Mouse (Mus musculus) lung, postnatal 10 days (tissue): ENCODE data around the gene Sik3.

Experiments used
- DNase-seq: peaks from one replicate; pipeline ENCODE4 v3.0.0; 2021

Gene Sik3

DNA sequence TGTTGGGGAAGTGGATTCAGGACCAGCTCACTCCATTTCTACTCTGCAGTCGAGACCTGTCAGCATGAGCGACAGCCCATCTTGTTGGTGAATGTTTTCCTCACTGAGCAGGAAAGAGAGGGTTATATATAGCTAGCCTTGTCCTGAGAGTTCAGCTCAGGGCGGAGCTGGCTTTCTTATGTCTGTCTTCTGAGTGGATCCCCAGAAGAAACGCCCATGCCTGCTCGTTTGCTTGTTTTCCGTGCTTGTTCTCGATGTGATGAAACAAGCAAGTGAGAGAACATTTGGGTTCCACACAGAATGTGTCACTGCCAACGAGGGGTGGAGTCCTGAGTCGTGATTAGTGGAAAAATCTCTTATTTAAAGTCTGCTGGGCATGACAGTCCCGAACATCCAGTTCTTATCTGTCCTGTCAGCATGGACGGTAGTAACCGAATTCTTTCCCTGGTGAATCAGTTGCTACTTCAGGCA, 184.1 kb downstream of the Sik3 start:
- DNase-seq = peak; percentile 70

DNA sequence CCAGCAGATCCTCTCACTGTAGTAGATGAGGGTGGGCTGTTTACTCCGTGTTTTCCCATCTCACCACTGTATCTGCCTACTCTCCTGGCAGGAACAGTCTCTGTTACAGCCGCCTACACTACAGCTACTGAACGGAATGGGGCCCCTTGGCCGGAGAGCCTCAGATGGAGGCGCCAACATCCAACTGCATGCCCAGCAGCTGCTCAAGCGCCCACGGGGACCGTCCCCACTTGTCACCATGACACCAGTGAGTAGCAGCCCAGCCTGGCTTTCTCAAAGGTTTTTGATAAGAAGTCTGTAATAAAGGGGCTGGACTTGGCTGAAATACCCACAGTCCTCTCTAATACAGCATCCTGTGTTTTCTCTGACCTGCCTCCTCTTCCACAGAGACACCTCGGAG, 185.8 kb downstream of the Sik3 start:
- no peak for DNase-seq

DNA sequence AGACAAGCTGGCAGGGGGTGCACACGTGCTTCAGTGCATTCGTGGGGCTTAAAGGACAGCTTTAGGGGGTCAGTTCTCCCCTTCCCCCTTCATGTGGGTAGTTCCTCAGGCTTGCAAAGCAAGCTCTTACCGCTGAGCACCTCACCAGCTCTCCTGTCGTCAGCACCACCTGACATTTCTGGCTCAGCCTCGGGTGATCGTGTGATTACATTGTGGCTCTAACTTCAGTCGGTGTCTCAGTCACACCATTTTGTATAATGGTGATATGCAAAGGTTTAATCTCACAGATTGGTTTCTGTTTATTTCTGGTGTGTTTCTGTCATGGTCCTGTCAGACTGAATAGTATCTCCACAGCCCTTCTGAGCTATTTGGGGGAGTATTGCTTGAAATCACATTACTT, 186.3 kb downstream of the Sik3 start:
- no peak for DNase-seq

DNA sequence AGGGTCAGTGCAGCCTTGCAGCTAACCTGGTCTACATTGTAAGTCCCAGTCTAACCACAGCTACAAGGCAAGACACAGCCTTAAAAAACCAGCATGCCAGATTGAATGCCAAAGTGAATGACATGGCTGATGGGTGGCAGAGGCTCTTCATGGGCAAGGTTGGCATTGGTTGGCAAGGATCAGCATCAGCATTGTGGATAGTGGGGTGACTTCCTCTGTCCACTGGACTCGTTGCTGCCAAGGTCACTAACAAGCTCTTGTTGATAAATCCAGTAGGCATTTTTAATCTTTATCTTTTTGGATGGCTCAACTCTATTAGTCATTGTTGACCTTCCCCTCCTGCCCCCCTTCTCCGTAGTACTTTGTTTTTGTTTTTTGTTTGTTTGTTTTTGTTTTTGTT, 187.0 kb downstream of the Sik3 start:
- DNase-seq = no peak

DNA sequence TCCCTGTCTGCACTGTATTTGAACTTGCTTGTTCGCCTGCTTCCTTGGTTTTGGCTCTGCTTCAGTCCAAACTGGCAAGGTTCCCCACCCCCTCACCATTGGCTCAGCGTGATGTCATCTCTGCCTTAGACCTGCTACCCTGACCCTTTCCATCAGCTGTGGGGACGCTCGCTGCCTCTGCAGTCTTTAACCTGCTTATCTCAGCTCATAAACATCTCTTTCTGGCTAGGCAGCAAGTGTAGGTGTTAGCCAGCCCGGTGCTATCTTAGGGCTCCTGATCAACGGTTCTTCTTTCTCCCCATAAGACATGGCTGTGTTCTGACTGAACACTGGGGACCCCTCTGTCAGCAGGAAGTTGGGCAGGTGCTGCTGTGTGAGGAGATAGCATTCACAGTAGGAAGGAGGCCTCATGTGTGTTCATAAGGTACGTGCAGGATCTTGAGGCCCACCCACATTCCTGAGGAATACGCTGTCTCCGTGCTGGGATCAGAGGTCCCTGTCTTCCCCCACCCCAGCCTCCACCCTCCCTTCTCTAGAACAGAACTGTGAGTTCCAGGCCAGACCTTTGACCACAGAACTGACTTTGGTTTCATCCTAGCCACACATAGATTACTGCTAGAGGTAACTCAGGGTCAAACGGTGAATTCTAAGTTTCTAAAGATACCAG, 194.3 kb downstream of the Sik3 start:
- peak; percentile 29 for DNase-seq

DNA sequence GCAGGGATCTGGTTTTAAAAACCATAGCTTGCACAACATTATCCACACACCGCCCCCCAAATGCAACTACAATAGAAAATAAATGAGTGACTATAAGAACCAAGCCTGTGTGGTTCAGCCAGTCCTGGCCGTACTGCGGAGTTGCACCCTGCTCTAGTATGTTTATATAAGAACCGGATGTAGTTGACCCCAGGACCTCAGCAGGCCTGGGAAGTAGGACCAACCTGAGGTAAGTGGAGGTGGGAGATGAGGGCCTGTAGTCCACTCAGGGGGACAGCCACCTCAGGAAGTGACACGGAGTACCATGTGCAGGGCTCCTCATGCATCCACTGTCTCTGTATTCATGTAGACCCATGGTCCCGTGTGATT, 194.9 kb downstream of the Sik3 start:
- no peak for DNase-seq

DNA sequence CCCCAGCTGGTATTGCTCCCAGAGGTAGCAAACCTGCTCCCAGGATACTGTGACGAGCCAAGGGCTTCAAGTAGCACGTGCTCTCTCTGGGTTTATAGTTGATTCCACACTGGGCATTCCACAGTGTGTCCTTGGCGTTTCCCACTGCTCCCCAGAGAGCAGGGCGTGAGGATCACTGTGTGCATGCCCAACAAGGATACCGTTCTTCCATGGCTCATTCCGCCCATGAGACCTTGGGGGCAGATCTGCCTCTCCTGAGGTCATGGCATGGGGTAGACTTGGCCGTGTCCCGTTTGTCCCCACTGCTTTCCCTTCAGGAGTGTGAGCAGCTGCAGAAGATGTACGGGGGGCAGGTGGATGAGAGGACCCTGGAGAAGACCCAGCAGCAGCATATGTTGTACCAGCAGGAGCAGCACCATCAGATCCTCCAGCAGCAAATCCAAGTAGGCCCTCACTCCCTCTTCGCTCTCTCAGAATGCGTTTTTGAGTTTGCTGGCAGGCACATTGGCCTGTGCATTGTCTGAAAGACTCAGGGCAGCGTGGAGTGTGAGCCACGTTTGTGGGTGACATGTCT, 195.9 kb downstream of the Sik3 start:
- DNase-seq = no peak

DNA sequence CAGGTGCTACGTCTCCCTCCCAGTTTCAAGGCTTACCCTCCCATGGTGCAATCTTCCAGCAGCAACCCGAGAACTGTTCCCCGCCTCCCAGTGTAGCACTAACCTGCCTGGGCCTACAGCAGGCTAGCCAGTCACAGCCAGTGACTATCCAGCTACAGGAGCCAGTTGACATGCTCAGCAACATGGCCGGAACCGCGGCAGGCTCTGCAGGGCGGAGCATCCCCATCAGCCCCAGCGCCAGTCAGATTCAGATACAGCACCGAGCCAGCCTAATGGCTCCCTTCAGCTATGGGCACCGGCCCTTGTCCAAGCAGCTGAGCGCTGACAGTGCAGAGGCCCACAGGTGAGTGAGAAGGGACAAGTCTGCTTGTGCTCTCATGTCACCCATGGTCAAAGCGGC, 197.9 kb downstream of the Sik3 start:
- no peak for DNase-seq

DNA sequence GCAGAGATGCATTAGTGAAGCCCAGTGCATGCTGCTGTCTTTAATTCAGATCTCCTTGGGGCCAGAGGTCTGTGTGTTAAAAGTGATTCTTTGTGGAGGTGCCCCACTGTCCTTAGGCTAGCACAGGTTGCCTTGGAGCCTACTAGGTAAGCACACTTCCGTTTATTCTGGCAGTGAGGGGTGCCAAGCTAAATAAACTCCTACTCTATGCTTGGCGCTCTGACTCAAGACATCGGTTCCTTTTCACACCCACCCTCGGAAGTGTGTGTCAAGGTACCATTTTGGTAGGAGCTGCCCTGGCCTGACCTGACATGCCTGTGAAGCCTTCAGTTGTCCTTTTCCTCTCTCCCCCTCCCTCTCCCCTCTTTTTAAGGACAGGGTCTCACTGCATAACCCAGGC, 201.7 kb downstream of the Sik3 start:
- no peak for DNase-seq

DNA sequence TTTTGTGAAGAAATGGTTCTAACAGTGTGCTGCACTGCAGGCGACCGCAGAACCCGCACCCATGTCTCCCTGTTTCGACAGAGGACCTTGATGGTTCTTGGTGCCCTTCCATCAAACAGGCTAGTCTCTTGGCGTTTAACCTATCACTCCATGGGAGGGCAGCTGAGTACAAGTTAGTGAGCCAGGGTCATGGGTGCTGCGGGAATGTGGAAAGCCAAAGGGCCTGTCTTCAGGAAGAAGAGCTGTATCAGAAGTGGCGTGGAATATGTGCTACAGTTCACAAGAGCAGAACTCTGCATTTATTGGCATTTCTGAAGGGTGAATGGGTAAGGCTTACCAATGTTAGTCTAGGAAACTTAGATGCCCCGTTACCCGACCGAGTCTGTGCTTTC, 202.3 kb downstream of the Sik3 start:
- DNase-seq = no peak

DNA sequence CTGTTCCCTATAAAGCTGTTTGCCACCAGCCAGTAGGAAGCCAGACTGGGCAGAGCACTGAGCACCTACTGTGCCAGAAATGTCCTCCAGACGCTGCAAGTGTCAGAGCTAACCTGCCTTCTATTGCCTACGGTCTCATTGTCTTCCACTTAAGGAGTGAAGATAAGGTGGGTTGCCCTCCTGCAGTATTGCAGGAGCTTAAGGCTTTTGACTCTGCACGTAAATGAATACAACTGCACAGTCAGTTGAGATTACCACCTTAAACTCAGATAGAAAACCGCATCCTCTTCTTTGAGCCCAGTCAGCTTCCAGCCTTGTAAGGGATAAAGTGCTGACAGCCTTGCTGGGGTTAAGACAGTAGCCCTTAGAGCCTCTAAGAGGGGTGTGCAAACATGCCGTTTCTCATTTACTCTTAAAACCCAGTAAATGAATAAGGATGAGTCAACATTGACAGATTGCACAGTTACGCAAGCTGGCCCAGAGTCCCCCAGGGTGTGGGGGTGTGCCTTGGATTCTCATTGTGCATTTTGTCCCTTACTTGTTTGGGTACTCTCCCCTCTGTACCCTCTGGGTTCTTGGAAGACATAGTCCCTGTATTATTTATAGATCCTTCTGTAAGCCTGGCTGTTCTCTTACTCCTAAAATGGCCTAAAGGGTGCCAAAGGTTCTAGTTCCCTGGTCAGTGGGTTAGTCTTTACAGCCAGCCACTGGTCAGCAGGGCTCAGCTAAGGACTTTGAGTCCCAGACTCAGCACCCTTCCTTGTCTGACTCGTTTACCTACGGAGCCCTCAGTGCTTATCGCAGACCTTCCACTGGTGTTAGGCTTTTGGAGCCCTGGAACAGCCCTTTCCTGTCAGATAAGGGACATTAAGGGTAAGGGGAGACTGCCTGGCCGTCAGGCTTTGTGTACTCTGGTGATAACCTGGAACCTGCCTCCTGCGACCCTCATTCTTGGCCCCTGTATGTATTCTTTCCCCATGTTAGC, 203.0 kb downstream of the Sik3 start:
- DNase-seq = no peak

DNA sequence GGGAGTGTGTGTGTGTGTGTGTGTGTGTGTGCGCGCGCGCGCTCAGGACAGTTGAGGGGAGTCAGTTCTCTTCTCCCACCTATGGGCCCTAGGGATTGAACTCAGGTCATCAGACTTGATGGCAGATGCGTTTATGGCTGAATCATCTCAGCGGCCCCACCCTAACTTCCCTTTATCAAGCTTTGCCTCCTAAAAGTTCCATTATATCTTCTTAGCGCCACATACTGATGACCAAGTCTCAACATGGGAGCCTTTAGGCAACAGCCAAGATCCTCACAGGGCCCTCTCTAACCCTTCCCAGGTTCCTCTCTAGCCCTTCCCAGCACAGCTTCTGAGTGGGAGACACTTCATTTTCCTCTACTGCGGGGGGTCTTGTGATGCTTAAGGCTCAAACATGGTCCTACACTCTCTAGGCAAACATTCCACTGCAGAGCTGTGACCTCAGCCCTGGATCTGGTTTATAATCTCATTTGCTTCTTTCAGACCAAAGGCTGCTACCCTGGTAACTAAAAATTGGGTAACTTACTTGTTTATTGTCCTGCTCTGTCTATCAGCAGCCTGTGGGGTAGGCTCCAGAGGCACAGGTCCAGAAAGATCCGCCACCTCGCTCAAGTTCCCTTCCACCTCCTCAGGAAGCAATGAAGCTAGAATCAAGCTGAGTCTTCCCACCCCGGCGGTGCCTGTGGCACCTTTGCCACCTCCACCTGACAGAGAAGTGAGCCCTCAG, 204.3 kb downstream of the Sik3 start:
- no peak for DNase-seq

DNA sequence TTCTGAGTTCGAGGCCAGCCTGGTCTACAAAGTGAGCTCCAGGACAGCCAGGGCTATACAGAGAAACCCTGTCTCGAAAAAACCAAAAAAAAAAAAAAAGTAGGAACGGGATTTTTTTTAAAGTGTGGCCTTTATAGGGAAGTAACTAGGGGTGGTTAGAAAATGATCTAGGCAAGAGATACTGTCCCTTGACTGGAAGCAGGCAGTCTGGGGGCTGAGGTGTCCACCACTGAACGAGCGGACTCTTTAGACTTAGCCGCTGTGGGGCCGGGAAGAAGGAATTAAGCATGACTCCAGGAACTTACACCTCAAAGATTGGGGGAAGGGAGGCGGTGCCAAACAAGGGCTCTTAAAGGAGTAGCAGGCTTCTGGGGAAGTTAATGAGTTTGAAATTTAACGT, 205.6 kb downstream of the Sik3 start:
- DNase-seq = no peak

DNA sequence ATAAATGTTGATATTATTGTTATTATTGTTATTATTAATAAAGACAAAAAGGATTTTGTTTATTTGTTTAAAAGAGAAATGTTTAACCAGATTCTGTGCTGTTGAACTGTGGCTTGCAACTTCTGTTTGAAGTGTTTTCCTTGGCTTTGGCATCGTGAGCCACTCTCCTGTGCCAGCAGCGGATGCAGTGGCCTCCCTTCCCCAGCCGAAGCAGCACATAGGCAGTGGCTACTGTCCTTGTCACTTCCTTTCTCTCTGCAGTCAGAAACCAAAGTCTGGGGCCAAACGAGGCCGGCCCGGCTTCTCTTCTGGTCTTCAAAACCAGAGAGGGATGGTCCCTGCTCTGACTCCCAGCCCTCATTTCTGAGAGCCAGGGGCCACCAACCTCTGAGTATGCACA, 210.5 kb downstream of the Sik3 start:
- DNase-seq = peak; percentile 69

DNA sequence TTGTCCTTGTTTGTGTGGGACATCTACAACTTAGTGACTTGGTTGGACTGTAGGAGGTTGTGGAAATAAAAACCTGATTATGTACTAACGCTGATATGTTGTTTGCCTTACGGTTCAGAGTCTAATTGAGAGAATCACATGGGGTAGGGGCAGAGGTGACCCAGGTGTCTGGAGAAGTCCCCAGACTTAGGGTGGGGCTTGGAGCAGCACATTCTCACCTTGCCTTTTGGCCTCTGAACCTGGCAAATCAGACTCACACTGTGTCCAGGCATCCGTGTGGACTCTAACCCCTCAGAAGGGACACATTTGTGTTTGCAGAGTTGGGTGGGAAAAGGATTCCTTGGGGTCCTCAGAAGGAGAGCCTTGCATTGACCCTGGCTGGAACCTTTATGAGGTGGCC, 211.5 kb downstream of the Sik3 start:
- no peak for DNase-seq

DNA sequence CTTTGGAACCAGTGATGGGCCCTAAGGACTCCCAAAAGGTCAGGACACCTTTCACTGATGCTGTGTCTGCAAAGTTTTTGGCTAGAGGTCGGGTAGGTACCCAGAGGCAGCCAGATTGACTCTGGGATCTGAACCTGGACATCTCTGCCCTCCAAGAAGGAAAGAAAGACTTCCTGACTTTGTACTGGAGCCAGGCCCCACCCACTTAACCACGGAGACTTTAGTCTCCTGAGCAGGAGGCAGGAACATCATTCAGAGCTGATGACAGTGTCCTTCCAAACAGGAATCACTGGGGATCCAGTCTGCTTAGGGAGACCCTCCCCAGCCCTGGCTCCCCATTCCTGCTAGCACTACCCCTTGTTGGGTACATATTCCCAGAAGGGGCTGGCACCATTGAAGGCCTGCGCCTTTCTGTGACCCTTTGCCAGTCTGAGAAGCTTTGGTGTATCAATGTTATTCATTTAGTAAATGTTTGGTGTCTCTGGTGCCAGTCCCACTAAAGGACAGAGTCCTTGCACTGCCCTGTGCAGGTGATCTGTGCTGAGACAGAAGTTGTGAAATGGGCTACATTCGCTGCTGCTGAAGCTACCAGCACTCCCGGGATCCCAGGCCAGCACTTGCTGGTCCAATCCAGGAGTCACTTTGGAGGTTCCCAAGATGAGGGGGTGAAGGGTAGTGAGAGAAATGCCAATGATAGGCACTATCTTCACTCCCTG, 212.5 kb downstream of the Sik3 start:
- no peak for DNase-seq

DNA sequence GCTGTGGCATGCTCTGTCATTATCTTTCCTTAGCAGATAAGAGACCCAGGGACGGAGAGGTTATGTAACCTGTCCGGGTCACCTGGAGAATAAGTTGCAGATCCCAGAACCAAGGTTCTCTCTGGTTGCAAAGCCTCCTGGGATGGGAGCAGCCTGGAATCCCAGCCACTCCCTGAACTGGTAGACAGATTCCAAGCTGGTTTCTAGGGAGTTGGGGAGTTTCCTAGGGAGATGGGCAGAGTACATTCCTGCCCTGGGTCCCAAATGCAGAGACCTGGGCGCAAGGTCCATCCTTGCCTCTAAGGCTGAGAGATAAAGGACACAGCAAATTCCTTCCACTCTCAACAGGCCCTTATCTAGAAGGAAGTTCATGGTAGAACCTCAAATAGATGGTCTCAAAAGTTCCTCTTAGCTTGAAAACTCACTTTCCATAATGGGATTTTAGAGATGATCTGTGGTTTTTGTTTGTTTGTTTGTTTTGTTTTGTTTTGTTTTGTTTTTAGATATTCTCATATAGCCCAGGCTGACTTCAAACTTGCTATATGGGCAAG, 214.5 kb downstream of the Sik3 start:
- DNase-seq = no peak

DNA sequence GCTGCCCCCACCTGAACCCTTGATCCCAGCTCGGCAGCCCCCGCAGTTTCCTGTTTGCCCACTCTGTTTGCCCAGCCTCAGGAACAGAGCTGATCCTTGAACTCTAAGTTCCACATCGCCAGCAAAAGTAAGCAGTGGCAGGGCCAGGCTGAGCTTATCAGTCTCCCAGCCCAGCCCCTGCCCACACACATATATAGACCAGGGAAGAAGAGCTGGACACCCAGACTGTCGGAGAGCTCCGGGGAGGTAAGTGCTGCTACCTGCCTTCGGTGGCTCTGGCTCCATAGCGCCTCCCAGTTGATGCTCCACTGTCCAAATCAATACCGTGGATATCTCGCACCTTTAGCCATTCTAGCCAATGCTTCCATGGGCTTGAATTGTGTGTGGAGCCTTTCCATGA, 215.9 kb downstream of the Sik3 start, which contains the start of gene Apoa1:
Apoa1 (plus strand) TSS at position 90 of the 400 bp plus-strand sequence.
- no peak for DNase-seq

DNA sequence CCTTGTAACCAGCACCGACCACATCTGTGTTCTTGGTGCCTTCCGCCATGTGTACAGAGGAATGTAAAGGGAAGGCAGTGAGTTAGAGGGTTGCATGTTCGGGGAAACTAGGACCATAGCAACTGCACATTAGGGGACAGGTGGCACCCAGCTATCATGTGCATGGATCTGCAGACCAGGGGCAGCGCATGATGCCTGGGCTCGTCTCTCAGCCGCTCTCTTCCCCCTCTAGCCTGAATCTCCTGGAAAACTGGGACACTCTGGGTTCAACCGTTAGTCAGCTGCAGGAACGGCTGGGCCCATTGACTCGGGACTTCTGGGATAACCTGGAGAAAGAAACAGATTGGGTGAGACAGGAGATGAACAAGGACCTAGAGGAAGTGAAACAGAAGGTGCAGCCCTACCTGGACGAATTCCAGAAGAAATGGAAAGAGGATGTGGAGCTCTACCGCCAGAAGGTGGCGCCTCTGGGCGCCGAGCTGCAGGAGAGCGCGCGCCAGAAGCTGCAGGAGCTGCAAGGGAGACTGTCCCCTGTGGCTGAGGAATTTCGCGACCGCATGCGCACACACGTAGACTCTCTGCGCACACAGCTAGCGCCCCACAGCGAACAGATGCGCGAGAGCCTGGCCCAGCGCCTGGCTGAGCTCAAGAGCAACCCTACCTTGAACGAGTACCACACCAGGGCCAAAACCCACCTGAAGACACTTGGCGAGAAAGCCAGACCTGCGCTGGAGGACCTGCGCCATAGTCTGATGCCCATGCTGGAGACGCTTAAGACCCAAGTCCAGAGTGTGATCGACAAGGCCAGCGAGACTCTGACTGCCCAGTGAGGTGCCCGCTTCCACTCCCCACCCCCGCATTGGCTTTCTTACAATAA, 217.2 kb downstream of the Sik3 start:
- peak; percentile 90 for DNase-seq

DNA sequence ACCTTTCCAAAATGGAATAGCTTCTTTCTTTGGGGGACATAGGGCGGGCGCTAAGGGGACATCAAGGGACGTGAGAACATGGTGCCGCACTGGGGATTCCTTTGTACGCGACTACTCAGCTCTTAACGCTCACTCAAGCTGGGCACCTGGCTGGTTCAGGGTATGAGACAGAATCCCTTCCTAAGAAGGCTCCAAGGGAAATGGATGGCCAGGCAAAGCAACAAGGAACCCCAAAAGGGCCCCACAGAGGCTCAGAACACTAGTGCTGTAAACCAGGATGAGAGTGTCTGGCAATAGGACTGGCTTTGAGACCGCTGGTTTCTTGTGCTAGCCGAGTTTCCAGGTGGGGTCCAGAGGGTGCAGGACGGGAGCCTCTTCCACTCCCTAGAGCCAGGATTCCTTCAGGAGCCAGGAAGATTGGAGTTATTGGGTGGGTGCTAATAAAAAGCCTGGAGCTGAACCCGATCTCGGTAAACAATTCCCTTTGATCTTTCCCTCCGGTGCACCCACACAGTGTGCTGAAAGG, 217.9 kb downstream of the Sik3 start:
- no peak for DNase-seq

DNA sequence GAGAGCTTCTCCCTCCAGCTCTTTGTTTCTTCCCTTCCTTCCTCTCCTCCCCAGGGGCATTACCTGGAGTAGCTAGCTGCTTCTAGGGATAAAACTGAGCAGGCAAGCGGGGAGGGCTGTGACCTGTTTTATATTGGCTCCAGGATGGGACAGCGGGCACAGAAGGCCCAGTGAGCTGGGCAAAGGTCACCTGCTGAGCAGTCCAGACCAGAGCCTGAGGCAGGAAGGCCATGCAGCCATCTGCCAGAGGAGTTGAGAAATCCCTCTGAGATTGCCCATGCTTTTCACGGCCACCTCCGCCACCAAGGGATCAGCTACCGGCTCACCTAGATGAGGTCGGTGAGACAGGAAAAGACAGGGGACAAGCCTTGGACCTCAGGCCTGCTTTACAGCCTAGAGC, 222.6 kb downstream of the Sik3 start:
- DNase-seq = no peak

DNA sequence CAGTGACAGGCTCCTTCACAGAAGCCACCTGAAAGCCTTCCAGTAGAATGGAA, 222.8 kb downstream of the Sik3 start, which contains the start of gene Apoc3:
Apoc3 (minus strand) TSS at position 41 of the 53 bp plus-strand sequence.
- no peak for DNase-seq
